Mouse (Mus musculus): Measurements from ENCODE around the gene Crebbp. TPM values are rescaled to one million over a fixed set of nuclear protein-coding genes. Genes with fewer than 3 reads are reported as not detected.

Crebbp gene
- polyA plus RNA-seq, 1 experiment from 2014 or later: 47.3 TPM

- ATAC-seq (ENCODE audit: low FRiP score): peak; percentile 69
- no peaks in the 10 kb centered on the region for H3K4me1 ChIP-seq (replicated peaks; ENCODE audit: control insufficient read depth, insufficient read depth, low read length)
- H3K4me2 ChIP-seq (replicated peaks; ENCODE audit: low read depth, low read length): peak overlapping the region; percentile 69
- H3K9ac ChIP-seq (ENCODE audit: low read depth, low read length): peak overlapping the region; percentile 90
- H3K27ac ChIP-seq (ENCODE audit: low read depth, low read length): peak overlapping the region; percentile 98
- H3K27me3 ChIP-seq (ENCODE audit: control insufficient read depth, insufficient read depth, low read length): peaks cover 6% of the 10 kb centered on the region; the same call in 1 of the 2 replicates
- H3K36me3 ChIP-seq (ENCODE audit: control insufficient read depth, insufficient read depth, low read length): no peaks in the 10 kb centered on the region
- DNase-seq (ENCODE audit: low spot score): peak; percentile 75
- H3K9me3 ChIP-seq (ENCODE audit: control insufficient read depth, low read length): no peaks in the 10 kb centered on the region
- WGBS: under 1% methylated on average over 42 of the region's 128 CpGs
- peak overlapping the region; percentile 94 for H3K4me3 ChIP-seq (ENCODE audit: low read depth, low read length)
Measured at GRCm38 (mm10) chr16:4212963-4213798, 616 bp downstream of the Crebbp start.

- peak; percentile 22 for DNase-seq (ENCODE audit: low spot score)
Measured at GRCm38 (mm10) chr16:4212167-4212962, 1.4 kb downstream of the Crebbp start.

GRCm38 (mm10) chr16:4210290-4210689 lies 3.5 kb downstream of the Crebbp start:
- no peak overlapping the region for H3K4me3 ChIP-seq (ENCODE audit: low read depth, low read length)
- no peak overlapping the region for H3K27ac ChIP-seq (ENCODE audit: low read depth, low read length)
- DNase-seq (ENCODE audit: low spot score) (no peak), ATAC-seq (ENCODE audit: low FRiP score) (no peak)
- no peak overlapping the region for H3K9ac ChIP-seq (ENCODE audit: low read depth, low read length)
- no peaks in the 10 kb centered on the region for H3K4me1 ChIP-seq (replicated peaks; ENCODE audit: control insufficient read depth, insufficient read depth, low read length)
- no peaks in the 10 kb centered on the region for H3K9me3 ChIP-seq (ENCODE audit: control insufficient read depth, low read length)
- H3K36me3 ChIP-seq (ENCODE audit: control insufficient read depth, insufficient read depth, low read length): no peaks in the 10 kb centered on the region
- peaks cover 6% of the 10 kb centered on the region; the same call in 1 of the 2 replicates for H3K27me3 ChIP-seq (ENCODE audit: control insufficient read depth, insufficient read depth, low read length)
- no peak overlapping the region for H3K4me2 ChIP-seq (replicated peaks; ENCODE audit: low read depth, low read length)
- 71% methylated on average over 1 of the region's 1 CpGs for WGBS

More at GRCm38 (mm10) chr16:4212167-4212962, 1.4 kb downstream of the Crebbp start:
- Histone ChIP-seq H3K4me3 (ENCODE audit: low read depth, low read length) (peak overlapping the region; percentile 94), H3K9me3 (ENCODE audit: control insufficient read depth, low read length) (no peaks in the 10 kb centered on the region), H3K4me1 (replicated peaks; ENCODE audit: control insufficient read depth, insufficient read depth, low read length) (no peaks in the 10 kb centered on the region), H3K36me3 (ENCODE audit: control insufficient read depth, insufficient read depth, low read length) (no peaks in the 10 kb centered on the region), H3K27me3 (ENCODE audit: control insufficient read depth, insufficient read depth, low read length) (peaks cover 6% of the 10 kb centered on the region; the same call in 1 of the 2 replicates), H3K27ac (ENCODE audit: low read depth, low read length) (peak overlapping the region; percentile 98; the same call in 1 of the 2 replicates), H3K9ac (ENCODE audit: low read depth, low read length) (peak overlapping the region; percentile 90), H3K4me2 (replicated peaks; ENCODE audit: low read depth, low read length) (peak overlapping the region; percentile 69)
- WGBS: 12% methylated on average over 23 of the region's 23 CpGs
- ATAC-seq (ENCODE audit: low FRiP score): no peak; the same call in 1 of the 2 replicates

GRCm38 (mm10) chr16:4203592-4203991 lies 10.2 kb downstream of the Crebbp start:
- DNase-seq (ENCODE audit: low spot score) (no peak), ATAC-seq (ENCODE audit: low FRiP score) (no peak)
- no peaks in the 10 kb centered on the region for H3K4me1 ChIP-seq (replicated peaks; ENCODE audit: control insufficient read depth, insufficient read depth, low read length)
- no peak overlapping the region for H3K27ac ChIP-seq (ENCODE audit: low read depth, low read length)
- 95% methylated on average over 1 of the region's 1 CpGs for WGBS
- H3K9me3 ChIP-seq (ENCODE audit: control insufficient read depth, low read length): no peaks in the 10 kb centered on the region
- no peak overlapping the region for H3K9ac ChIP-seq (ENCODE audit: low read depth, low read length)
- no peaks in the 10 kb centered on the region for H3K27me3 ChIP-seq (ENCODE audit: control insufficient read depth, insufficient read depth, low read length)
- H3K36me3 ChIP-seq (ENCODE audit: control insufficient read depth, insufficient read depth, low read length): no peaks in the 10 kb centered on the region
- no peak overlapping the region for H3K4me3 ChIP-seq (ENCODE audit: low read depth, low read length)
- H3K4me2 ChIP-seq (replicated peaks; ENCODE audit: low read depth, low read length): no peak overlapping the region

- no peak overlapping the region for H3K4me2 ChIP-seq (replicated peaks; ENCODE audit: low read depth, low read length)
- WGBS: 58% methylated on average over 1 of the region's 1 CpGs
- H3K27me3 ChIP-seq (ENCODE audit: control insufficient read depth, insufficient read depth, low read length): no peaks in the 10 kb centered on the region
- no peak overlapping the region for H3K9ac ChIP-seq (ENCODE audit: low read depth, low read length)
- H3K9me3 ChIP-seq (ENCODE audit: control insufficient read depth, low read length): no peaks in the 10 kb centered on the region
- H3K36me3 ChIP-seq (ENCODE audit: control insufficient read depth, insufficient read depth, low read length): no peaks in the 10 kb centered on the region
- ATAC-seq (ENCODE audit: low FRiP score) (no peak), DNase-seq (ENCODE audit: low spot score) (no peak)
- no peak overlapping the region for H3K27ac ChIP-seq (ENCODE audit: low read depth, low read length)
- H3K4me3 ChIP-seq (ENCODE audit: low read depth, low read length): no peak overlapping the region
- H3K4me1 ChIP-seq (replicated peaks; ENCODE audit: control insufficient read depth, insufficient read depth, low read length): no peaks in the 10 kb centered on the region
Measured at GRCm38 (mm10) chr16:4199995-4200394, 13.8 kb downstream of the Crebbp start.

GRCm38 (mm10) chr16:4199566-4199965 lies 14.2 kb downstream of the Crebbp start:
- no peak for ATAC-seq (ENCODE audit: low FRiP score)

GRCm38 (mm10) chr16:4198004-4198403 lies 15.8 kb downstream of the Crebbp start:
- Histone ChIP-seq H3K9ac (ENCODE audit: low read depth, low read length) (no peak overlapping the region), H3K27me3 (ENCODE audit: control insufficient read depth, insufficient read depth, low read length) (no peaks in the 10 kb centered on the region), H3K4me1 (replicated peaks; ENCODE audit: control insufficient read depth, insufficient read depth, low read length) (no peaks in the 10 kb centered on the region), H3K36me3 (ENCODE audit: control insufficient read depth, insufficient read depth, low read length) (no peaks in the 10 kb centered on the region), H3K4me3 (ENCODE audit: low read depth, low read length) (no peak overlapping the region), H3K9me3 (ENCODE audit: control insufficient read depth, low read length) (no peaks in the 10 kb centered on the region), H3K4me2 (replicated peaks; ENCODE audit: low read depth, low read length) (no peak overlapping the region), H3K27ac (ENCODE audit: low read depth, low read length) (no peak overlapping the region)
- DNase-seq (ENCODE audit: low spot score) (no peak), ATAC-seq (ENCODE audit: low FRiP score) (no peak)
- WGBS: 90% methylated on average over 4 of the region's 4 CpGs

More at GRCm38 (mm10) chr16:4199566-4199965, 14.2 kb downstream of the Crebbp start:
- no peak overlapping the region for H3K4me3 ChIP-seq (ENCODE audit: low read depth, low read length)
- H3K27me3 ChIP-seq (ENCODE audit: control insufficient read depth, insufficient read depth, low read length): no peaks in the 10 kb centered on the region
- H3K9ac ChIP-seq (ENCODE audit: low read depth, low read length): no peak overlapping the region
- H3K36me3 ChIP-seq (ENCODE audit: control insufficient read depth, insufficient read depth, low read length): no peaks in the 10 kb centered on the region
- H3K27ac ChIP-seq (ENCODE audit: low read depth, low read length): no peak overlapping the region
- no peaks in the 10 kb centered on the region for H3K4me1 ChIP-seq (replicated peaks; ENCODE audit: control insufficient read depth, insufficient read depth, low read length)
- no peak for DNase-seq (ENCODE audit: low spot score)
- no peak overlapping the region for H3K4me2 ChIP-seq (replicated peaks; ENCODE audit: low read depth, low read length)
- H3K9me3 ChIP-seq (ENCODE audit: control insufficient read depth, low read length): no peaks in the 10 kb centered on the region
- 98% methylated on average over 2 of the region's 2 CpGs for WGBS

- no peak overlapping the region for H3K9ac ChIP-seq (ENCODE audit: low read depth, low read length)
- 95% methylated on average over 1 of the region's 1 CpGs for WGBS
Measured at GRCm38 (mm10) chr16:4190166-4190565, 23.6 kb downstream of the Crebbp start.

More at GRCm38 (mm10) chr16:4190166-4190565, 23.6 kb downstream of the Crebbp start:
- no peak overlapping the region for H3K27ac ChIP-seq (ENCODE audit: low read depth, low read length)
- no peaks in the 10 kb centered on the region for H3K36me3 ChIP-seq (ENCODE audit: control insufficient read depth, insufficient read depth, low read length)
- DNase-seq (ENCODE audit: low spot score) (no peak), ATAC-seq (ENCODE audit: low FRiP score) (no peak)
- no peak overlapping the region for H3K4me2 ChIP-seq (replicated peaks; ENCODE audit: low read depth, low read length)
- no peaks in the 10 kb centered on the region for H3K9me3 ChIP-seq (ENCODE audit: control insufficient read depth, low read length)
- no peak overlapping the region for H3K4me3 ChIP-seq (ENCODE audit: low read depth, low read length)
- no peaks in the 10 kb centered on the region for H3K27me3 ChIP-seq (ENCODE audit: control insufficient read depth, insufficient read depth, low read length)
- no peaks in the 10 kb centered on the region for H3K4me1 ChIP-seq (replicated peaks; ENCODE audit: control insufficient read depth, insufficient read depth, low read length)
